Mouse (Mus musculus): ENCODE data around the gene Vmn2r83.

Gene Vmn2r83

GRCm38 (mm10) chr10:79537781-79538180 is 69.2 kb downstream of the Vmn2r83 start:
- DNase-seq (ENCODE audit: low read depth), result no peak

GRCm38 (mm10) chr10:79538323-79538722 is 69.8 kb downstream of the Vmn2r83 start:
- DNase-seq (ENCODE audit: low read depth), result no peak

DNA sequence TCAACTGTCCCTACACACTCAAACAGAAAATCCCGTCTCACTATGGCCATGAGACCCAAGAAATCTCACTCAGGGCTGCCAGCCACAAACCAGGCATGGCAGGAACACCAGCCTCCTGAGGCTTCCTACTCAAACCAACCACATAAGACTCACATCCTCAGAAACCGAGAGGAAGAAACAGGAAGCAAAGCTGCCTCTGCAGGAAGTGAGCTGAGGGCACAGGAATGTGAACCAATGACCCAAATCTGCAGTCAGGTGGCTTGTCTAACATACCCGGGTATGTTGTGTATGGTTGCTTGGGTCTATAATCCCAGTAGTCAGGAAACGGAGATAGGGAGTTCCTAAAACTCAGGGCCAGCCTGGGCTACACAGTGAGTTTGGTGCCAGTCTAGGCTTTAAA is 70.3 kb downstream of the Vmn2r83 start:
- peak; percentile 32 for DNase-seq (ENCODE audit: low read depth)

DNA sequence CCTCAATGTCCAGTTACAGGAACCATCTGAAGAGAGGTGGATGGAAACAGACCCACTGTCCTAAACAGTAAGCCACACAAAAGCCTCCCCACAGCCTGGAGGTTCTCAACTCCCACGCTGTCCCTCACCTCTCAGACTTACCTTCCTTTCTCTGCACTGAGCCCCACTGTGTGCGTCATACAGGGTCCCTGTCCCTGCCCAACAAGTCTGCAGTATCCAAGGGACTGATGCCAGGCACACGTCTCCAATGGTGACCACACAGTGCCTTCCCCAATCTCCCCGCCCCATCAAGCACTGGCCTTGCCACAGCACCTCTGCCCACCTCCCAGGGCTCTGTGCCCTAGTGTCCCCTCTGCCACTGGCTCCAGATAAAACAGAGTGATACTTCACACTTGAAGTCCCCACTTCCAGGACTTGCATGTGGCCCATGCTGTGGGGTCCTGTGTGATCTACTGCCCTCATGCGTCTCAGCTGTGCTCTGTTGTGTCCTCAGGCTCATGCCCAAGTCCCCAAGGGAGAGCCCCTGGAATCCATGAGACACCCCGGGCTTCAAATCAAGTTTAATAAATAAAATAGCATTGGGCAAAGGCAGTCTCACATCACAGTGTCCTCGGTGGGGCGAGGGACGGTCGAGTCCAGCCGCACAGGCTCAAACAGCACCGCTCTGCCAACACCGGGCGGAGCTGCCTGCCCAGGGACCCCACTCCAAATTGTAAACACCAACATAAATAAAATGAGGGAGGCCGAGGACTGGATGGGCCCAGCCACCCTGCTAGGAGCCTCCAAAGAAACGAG is 71.4 kb downstream of the Vmn2r83 start:
- DNase-seq (ENCODE audit: low read depth), result no peak

GRCm38 (mm10) chr10:79540746-79541145 is 72.2 kb downstream of the Vmn2r83 start:
- no peak for DNase-seq (ENCODE audit: low read depth)

- no peak for DNase-seq (ENCODE audit: low read depth)
Measured at GRCm38 (mm10) chr10:79541522-79541921, 73.0 kb downstream of the Vmn2r83 start.

- DNase-seq (ENCODE audit: low read depth), result no peak
Measured at GRCm38 (mm10) chr10:79542171-79542570, 73.6 kb downstream of the Vmn2r83 start.

All from NIH3T3 (cell line).